30 mouse cellular contexts compared by ENCODE assay signal in genomic region chr4:58350206-58350605, GRCm38 (mm10).
"Had no signal": no experiment of that assay in that cellular context is flagged by ENCODE, and none has a peak within 500 bp of the region (broad histone marks: within the 10 kb centered on the region; RNA-seq: fewer than 3 reads in every experiment).

No protein-coding gene starts in this region.

- H3K4me2 ChIP-seq: limb, embryonic 12.5 days; limb, embryonic 13.5 days; limb, embryonic 15.5 days; liver, embryonic 11.5 days; liver, embryonic 12.5 days; liver, embryonic 13.5 days; liver, embryonic 15.5 days; lung, embryonic 14.5 days; lung, embryonic 15.5 days; midbrain, embryonic 12.5 days; midbrain, embryonic 13.5 days; midbrain, embryonic 15.5 days; neural tube, embryonic 12.5 days had no signal

- H3K36me3 ChIP-seq: limb, embryonic 10.5 days; limb, embryonic 12.5 days; limb, embryonic 13.5 days; limb, embryonic 15.5 days; liver, embryonic 12.5 days; liver, embryonic 13.5 days; liver, embryonic 15.5 days; lung, embryonic 15.5 days; midbrain, embryonic 10.5 days; midbrain, embryonic 12.5 days; midbrain, embryonic 13.5 days; midbrain, embryonic 15.5 days; neural tube, embryonic 12.5 days had no signal

- H3K4me3 ChIP-seq: limb, embryonic 10.5 days; limb, embryonic 12.5 days; limb, embryonic 13.5 days; limb, embryonic 15.5 days; liver, embryonic 12.5 days; liver, embryonic 13.5 days; liver, embryonic 15.5 days; lung, embryonic 15.5 days; megakaryocyte, embryonic 14.5 days; midbrain, embryonic 10.5 days; midbrain, embryonic 12.5 days; midbrain, embryonic 13.5 days; midbrain, embryonic 15.5 days; myocyte; neural tube, embryonic 12.5 days had no signal

- H3K4me1 ChIP-seq: limb, embryonic 13.5 days; liver, embryonic 12.5 days; liver, embryonic 13.5 days; liver, embryonic 15.5 days; lung, embryonic 15.5 days; megakaryocyte, embryonic 14.5 days; midbrain, embryonic 10.5 days; midbrain, embryonic 12.5 days; midbrain, embryonic 13.5 days; midbrain, embryonic 15.5 days; neural tube, embryonic 12.5 days had no signal

- ATAC-seq: liver, embryonic 12.5 days; liver, postnatal 0 days; lung, postnatal 0 days; midbrain, embryonic 13.5 days; midbrain, embryonic 15.5 days; midbrain, embryonic 16.5 days had no signal

- H3K9me3 ChIP-seq: limb, embryonic 10.5 days; limb, embryonic 12.5 days; limb, embryonic 13.5 days; limb, embryonic 15.5 days; liver, embryonic 12.5 days; liver, embryonic 13.5 days; liver, embryonic 15.5 days; lung, embryonic 15.5 days; megakaryocyte, embryonic 14.5 days; midbrain, embryonic 10.5 days; midbrain, embryonic 12.5 days; midbrain, embryonic 13.5 days; midbrain, embryonic 15.5 days; neural tube, embryonic 12.5 days had no signal

- H3K27me3 ChIP-seq: limb, embryonic 12.5 days; limb, embryonic 13.5 days; limb, embryonic 15.5 days; liver, embryonic 12.5 days; liver, embryonic 13.5 days; liver, embryonic 15.5 days; lung, embryonic 15.5 days; megakaryocyte, embryonic 14.5 days; midbrain, embryonic 12.5 days; midbrain, embryonic 13.5 days; midbrain, embryonic 15.5 days; neural tube, embryonic 12.5 days had no signal

- DNase-seq: left cerebral cortex, postnatal 4 days; liver; liver, embryonic 13.5 days; liver, postnatal 0 days; lung, adult 18-20 months; lung, adult 2 months; lung, embryonic 14.5 days; lung, postnatal 10 days; lung, postnatal 14 days; lung, postnatal 36 days; lung, postnatal 4 days had no signal

- H3K27ac ChIP-seq: limb, embryonic 10.5 days; limb, embryonic 12.5 days; limb, embryonic 13.5 days; limb, embryonic 15.5 days; liver, embryonic 12.5 days; liver, embryonic 13.5 days; liver, embryonic 14.5 days; liver, embryonic 15.5 days; lung, embryonic 15.5 days; macrophage; midbrain, embryonic 10.5 days; midbrain, embryonic 12.5 days; midbrain, embryonic 13.5 days; midbrain, embryonic 15.5 days; neural tube, embryonic 12.5 days had no signal

- H3K9ac ChIP-seq: limb, embryonic 12.5 days; limb, embryonic 13.5 days; limb, embryonic 15.5 days; liver, embryonic 12.5 days; liver, embryonic 13.5 days; liver, embryonic 14.5 days; liver, embryonic 15.5 days; liver, postnatal 0 days; lung, embryonic 14.5 days; lung, embryonic 15.5 days; midbrain, embryonic 12.5 days; midbrain, embryonic 13.5 days; midbrain, embryonic 15.5 days; neural tube, embryonic 12.5 days had no signal
